ENCODE assay signal across 8 mouse cellular contexts in the genomic region with DNA sequence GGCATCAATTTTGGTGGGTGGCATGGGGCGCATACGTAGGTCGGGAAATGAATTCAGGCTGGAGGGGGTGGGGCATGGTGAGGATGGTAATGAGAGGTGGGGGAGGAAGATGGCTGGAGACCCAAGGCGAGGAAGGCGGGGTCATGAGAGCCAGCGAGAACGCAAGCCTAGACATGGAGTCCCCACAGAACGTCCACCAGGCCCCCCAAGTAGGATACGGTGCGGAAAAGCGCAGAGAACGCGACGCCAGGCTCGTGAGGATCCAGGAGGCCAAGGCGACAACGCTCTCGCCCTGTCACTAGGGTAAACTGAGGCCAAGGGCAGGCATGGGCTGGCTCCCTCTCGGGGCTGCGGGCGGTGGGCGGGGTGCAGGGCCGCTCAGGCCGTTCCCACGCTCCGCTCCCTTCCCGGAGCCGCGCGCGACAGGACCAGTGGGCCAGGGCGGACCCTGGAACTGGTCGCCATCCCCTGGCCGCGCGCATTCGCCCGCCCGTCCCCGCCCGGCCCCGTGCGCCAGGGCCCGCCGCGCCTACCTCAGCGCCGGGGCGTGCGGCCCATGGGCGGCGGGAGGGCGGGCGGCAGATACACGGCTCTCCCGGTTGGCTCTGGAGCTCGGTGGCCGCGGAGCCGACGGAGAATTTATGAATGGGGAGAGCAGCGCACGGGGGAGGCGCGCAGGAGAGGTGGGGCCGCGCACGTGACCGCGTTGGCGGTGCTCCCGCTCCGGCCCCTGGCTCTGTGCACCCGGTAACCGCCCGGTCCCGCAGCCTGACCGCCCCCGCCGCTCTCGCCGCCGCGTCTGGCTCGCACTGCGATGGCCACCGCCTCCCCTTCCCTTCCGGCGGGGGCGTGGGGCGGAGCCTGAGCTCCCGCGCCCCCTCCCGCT. TPM values are rescaled to one million over a fixed set of nuclear protein-coding genes. Genes with fewer than 3 reads are reported as not detected.
DNase-seq lines count a peak whose midpoint lies in the region; ATAC-seq lines count a peak whose summit lies in the region.

A gene (plus strand): TSS at position 80 of the 886 bp plus-strand sequence.

- peak within 1 kb of the TSS; percentile 88 for H3K9ac ChIP-seq in hindbrain, embryonic 16.5 days (ENCODE audit: low read depth, low read length)

- peak; percentile 7 for ATAC-seq in hindbrain, embryonic 16.5 days

- no peaks in the 10 kb centered on the region for H3K27me3 ChIP-seq in hindbrain, embryonic 16.5 days (replicated peaks; ENCODE audit: control insufficient read depth, insufficient read depth, low read length)

- under 1% methylated on average over 46 of the region's 94 CpGs for WGBS in hindbrain, embryonic 16.5 days

- peak within 1 kb of the TSS; percentile 75 for H3K4me2 ChIP-seq in hindbrain, embryonic 16.5 days (ENCODE audit: low read length)

- peak within 1 kb of the TSS; percentile 77 for H3K4me3 ChIP-seq in hindbrain, embryonic 16.5 days (ENCODE audit: low read length)

- intact Hi-C loops in gastrocnemius, postnatal 14 days (cut with DNase I; ENCODE audit: low total_unique reads) = no loop called here

- no peaks in the 10 kb centered on the region for H3K9me3 ChIP-seq in hindbrain, embryonic 16.5 days (ENCODE audit: control insufficient read depth, low read length)

- peaks cover 37% of the 10 kb centered on the region for H3K4me1 ChIP-seq in hindbrain, embryonic 16.5 days (ENCODE audit: control insufficient read depth, insufficient read depth, low read depth, low read length)

- H3K27ac ChIP-seq in hindbrain, embryonic 16.5 days (ENCODE audit: low read depth, low read length) = peak within 1 kb of the TSS; percentile 92

- DNase-seq in lung, adult 18-20 months = peak; percentile 66 to 76
- DNase-seq in lung, postnatal 36 days = no peak
- peak; percentile 75 to 80 for DNase-seq in cerebellum, postnatal 36 days
- no peak for DNase-seq in gastrocnemius, postnatal 14 days
- peak; percentile 71 for DNase-seq in left cerebral cortex, adult 11 months (ENCODE audit: low spot score)
- peak; percentile 56 for DNase-seq in lung, postnatal 25 days (ENCODE audit: low spot score)
- peak; percentile 70 for DNase-seq in right cerebral cortex, postnatal 4 days

- peaks cover 17% of the 10 kb centered on the region; the same call in 1 of the 2 replicates for H3K36me3 ChIP-seq in hindbrain, embryonic 16.5 days (ENCODE audit: control insufficient read depth, insufficient read depth, low read length)

RNA-seq across cellular contexts. Expression of the gene that starts here (rescaled TPM):
- 100 to 1,000 TPM; 657 to 736 TPM for total RNA-seq in gastrocnemius, postnatal 14 days (2021)
- polyA plus RNA-seq in hindbrain, embryonic 16.5 days (2015; fragmentation: Nextera tagmentation; extraction: Ambion mirVana) = 554 and 581 TPM in 2 replicates

Comparison
In these comparisons a context has a peak if more than half of its experiments do, and no peak if none do; other contexts are left out.
1. DNase-seq: peak in lung, adult 18-20 months (2 of 2), cerebellum, postnatal 36 days (2 of 2), left cerebral cortex, adult 11 months (single experiment), lung, postnatal 25 days (single experiment) and right cerebral cortex, postnatal 4 days (single experiment); none in lung, postnatal 36 days (single experiment) and gastrocnemius, postnatal 14 days (single experiment).